Mouse (Mus musculus): Measurements from ENCODE around the gene Sgf29. TPM values are rescaled to one million over a fixed set of nuclear protein-coding genes. Genes with fewer than 3 reads are reported as not detected.
"Not testable (repeated sequence)": the region's sequence is repeated elsewhere in the genome, so short reads cannot be mapped to it uniquely, and the experiment has no call there.

The Sgf29 gene
- polyA plus RNA-seq, 1 experiment from 2014 or later, result 54.7 TPM

DNA sequence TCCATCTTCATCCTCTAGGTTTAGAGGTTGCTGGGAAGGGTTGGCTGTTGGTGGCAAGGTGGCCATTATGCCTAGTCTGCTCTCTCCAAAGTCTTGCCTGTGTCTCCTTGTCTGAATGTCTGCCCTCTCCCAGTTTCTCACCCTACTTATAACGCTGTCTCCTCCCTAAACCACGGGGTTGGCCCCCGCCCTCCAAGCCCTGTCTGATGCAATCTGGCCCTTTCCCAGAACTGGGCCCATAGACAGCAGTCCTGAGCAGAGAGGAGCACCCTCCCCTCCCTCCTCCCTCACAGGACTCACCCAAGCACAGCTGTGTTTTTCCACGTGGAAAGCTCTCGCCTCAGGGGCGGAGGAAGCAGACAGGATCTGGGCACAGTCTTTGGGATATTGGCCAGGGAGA lies 23.7 kb upstream of the Sgf29 start:
- H3K27ac ChIP-seq (replicated peaks), result no peak overlapping the region
- H3K36me3 ChIP-seq, result no peaks in the 10 kb centered on the region
- no peaks in the 10 kb centered on the region for H3K27me3 ChIP-seq
- ATAC-seq (replicated peaks), result no peak
- H3K4me3 ChIP-seq, result no peak overlapping the region
- no peak overlapping the region for H3K9ac ChIP-seq (replicated peaks)
- H3K9me3 ChIP-seq, result no peaks in the 10 kb centered on the region
- H3K4me2 ChIP-seq (replicated peaks), result no peak overlapping the region
- no peaks in the 10 kb centered on the region for H3K4me1 ChIP-seq
- 61% methylated on average over 6 of the region's 6 CpGs for WGBS

DNA sequence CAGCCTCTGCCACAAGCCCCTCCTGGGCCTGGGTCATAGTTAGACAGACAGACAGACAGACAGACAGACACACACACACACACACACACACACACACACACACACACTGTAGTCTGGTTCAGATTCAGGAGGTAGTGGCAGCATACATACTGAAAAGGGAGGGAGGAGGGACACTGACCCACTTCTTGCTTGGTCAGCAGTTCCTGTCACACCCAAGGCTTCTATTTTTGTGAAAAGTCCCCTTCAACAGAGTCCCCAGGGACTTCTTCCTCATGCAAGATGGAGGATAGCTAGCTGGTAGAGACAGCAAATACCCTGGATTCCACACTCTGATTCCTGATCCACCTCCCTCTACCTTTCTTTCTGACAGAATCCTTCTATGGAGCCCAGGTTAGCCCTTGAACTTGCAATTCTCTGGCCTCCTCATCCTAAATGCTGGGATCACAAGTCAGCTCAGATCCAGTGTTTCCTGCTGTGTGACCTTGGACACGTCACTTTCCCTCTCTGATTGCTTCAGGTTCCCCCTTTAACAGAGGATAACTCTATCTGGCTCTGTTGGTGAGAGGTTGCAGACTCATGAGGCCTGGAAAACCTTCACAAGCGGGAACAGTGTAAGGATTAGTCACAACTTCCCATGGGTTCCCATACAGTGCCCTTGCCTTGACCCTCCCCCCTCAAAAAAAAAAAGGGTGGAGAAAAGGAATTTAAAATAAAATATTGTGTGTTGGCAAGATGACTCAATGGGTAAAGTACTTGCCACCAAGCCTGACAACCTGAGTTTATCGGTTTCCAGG lies 23.1 kb upstream of the Sgf29 start:
- 85% methylated on average over 3 of the region's 3 CpGs for WGBS
- H3K4me2 ChIP-seq (replicated peaks), result no peak overlapping the region
- H3K36me3 ChIP-seq, result no peaks in the 10 kb centered on the region
- no peaks in the 10 kb centered on the region for H3K4me1 ChIP-seq
- no peaks in the 10 kb centered on the region for H3K27me3 ChIP-seq
- H3K4me3 ChIP-seq, result no peak overlapping the region
- H3K9ac ChIP-seq (replicated peaks), result no peak overlapping the region
- H3K27ac ChIP-seq (replicated peaks), result no peak overlapping the region
- ATAC-seq (replicated peaks), result no peak
- H3K9me3 ChIP-seq, result no peaks in the 10 kb centered on the region

DNA sequence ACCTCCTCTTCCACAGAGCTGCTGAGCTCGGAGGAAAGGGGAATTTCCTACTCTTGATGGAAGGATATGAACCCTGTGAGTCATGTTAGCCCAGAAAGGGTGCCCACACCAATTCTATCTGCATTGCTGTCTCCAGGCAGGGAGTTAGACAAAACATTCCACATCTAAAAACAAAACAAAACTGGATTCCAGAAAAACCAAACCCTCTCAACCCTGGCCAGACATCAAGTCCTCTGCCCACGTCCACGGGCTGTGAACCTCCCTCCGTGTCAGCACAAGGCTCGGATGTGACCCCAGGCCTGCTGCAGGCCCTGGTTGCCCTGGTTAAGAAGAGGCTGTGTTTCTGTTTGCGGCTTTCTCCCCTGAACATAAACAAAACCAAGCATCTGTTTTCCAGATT lies 21.0 kb upstream of the Sgf29 start:
- H3K36me3 ChIP-seq, result no peaks in the 10 kb centered on the region
- no peak overlapping the region for H3K9ac ChIP-seq (replicated peaks)
- H3K27me3 ChIP-seq, result no peaks in the 10 kb centered on the region
- H3K9me3 ChIP-seq, result no peaks in the 10 kb centered on the region
- H3K4me1 ChIP-seq, result no peaks in the 10 kb centered on the region
- H3K4me2 ChIP-seq (replicated peaks), result no peak overlapping the region
- H3K4me3 ChIP-seq, result no peak overlapping the region
- H3K27ac ChIP-seq (replicated peaks), result no peak overlapping the region
- no peak for ATAC-seq (replicated peaks)
- whole genome bisulfite sequencing, result 79% methylated on average over 6 of the region's 6 CpGs

DNA sequence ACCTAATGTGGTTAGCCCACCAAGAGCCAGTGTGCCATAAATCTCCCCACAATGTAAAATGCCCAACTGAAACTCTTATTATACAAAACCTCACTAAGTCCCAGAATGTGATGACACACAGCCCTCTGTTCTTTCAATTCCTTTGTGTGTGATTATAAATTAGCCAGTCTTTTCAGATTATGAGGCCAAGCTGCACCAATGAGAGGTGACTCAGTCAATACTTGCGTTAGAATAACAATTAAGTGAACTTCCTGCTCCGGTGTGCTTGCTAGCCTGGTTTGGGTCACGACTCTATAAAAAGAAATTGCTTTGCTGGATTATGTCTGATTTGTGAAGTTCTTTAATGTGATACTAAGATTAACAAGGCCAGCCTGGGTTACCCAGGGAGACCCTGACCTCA lies 19.2 kb upstream of the Sgf29 start:
- Histone ChIP-seq H3K27ac (replicated peaks) (no peak overlapping the region), H3K4me3 (no peak overlapping the region), H3K4me1 (no peaks in the 10 kb centered on the region), H3K9ac (replicated peaks) (no peak overlapping the region), H3K4me2 (replicated peaks) (no peak overlapping the region), H3K36me3 (no peaks in the 10 kb centered on the region), H3K27me3 (no peaks in the 10 kb centered on the region), H3K9me3 (no peaks in the 10 kb centered on the region)
- 10% methylated on average over 3 of the region's 3 CpGs for WGBS
- no peak for ATAC-seq (replicated peaks)

DNA sequence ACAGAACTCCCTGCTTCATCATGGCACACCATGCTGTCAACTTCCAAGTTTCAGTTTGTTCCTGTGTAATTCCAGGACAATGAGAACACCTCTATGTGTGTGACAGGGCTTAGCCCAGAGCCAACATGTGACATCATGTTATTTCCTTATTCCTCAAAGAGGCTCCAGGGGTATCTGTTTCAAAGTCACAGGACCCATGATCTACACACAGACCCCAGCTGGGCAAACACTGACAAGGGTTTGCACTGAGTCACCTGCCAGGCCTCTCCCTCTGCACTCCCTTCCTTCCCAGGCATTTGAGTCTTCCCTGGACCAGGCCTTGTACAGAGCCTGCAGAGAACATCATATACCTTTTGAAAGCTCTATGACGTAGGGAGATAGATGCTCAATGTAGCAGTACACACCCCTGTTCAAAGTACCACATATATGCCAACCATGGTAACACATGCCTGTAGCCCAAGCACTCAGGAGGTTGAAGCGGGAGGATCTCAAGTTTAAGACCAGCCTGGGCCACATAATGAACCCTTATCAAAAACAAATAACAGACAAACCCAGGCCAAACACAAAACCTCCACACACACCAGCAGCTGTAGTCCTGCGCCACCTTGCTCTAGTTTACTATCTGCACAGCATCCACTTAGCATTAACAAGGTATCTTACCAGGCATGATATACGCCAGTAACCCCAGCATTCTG lies 18.1 kb upstream of the Sgf29 start, which contains the start of gene Nupr1:
Gene Nupr1, minus strand, starts transcription at position 38 of the 695 bp plus-strand sequence.
- no peak within 1 kb of the TSS for H3K27ac ChIP-seq (replicated peaks)
- H3K4me1 ChIP-seq, result no peaks in the 10 kb centered on the region
- ATAC-seq (replicated peaks), result no peak
- no peak within 1 kb of the TSS for H3K4me3 ChIP-seq
- H3K36me3 ChIP-seq, result no peaks in the 10 kb centered on the region
- 92% methylated on average over 4 of the region's 4 CpGs for WGBS
- H3K4me2 ChIP-seq (replicated peaks), result no peak within 1 kb of the TSS
- no peaks in the 10 kb centered on the region for H3K9me3 ChIP-seq
- no peak within 1 kb of the TSS for H3K9ac ChIP-seq (replicated peaks)
- no peaks in the 10 kb centered on the region for H3K27me3 ChIP-seq

DNA sequence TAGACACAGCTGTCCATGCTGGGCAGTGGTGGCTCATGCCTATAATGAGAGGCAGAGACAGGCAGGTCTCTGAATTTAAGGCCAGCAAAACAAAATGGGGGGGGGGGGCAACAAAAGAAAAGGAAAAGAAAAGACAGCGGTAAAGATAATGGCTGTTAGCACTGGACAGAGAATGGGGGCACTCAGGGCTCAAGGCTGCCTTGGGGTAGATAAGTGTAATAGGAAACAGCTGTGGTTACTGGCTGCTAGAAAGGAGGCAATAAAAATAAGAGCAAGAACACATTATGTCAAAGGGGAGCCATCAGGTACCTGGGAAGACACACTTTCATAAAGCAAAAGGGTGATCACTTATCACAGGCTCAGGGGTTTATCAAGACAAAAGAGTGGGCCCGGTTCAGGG lies 16.6 kb upstream of the Sgf29 start:
- no peaks in the 10 kb centered on the region for H3K36me3 ChIP-seq
- H3K27me3 ChIP-seq, result no peaks in the 10 kb centered on the region
- no peaks in the 10 kb centered on the region for H3K4me1 ChIP-seq
- no peak overlapping the region for H3K9ac ChIP-seq (replicated peaks)
- H3K9me3 ChIP-seq, result no peaks in the 10 kb centered on the region
- WGBS, result 78% methylated on average over 2 of the region's 2 CpGs
- no peak overlapping the region for H3K27ac ChIP-seq (replicated peaks)
- H3K4me2 ChIP-seq (replicated peaks), result no peak overlapping the region
- ATAC-seq (replicated peaks), result no peak
- H3K4me3 ChIP-seq, result no peak overlapping the region

DNA sequence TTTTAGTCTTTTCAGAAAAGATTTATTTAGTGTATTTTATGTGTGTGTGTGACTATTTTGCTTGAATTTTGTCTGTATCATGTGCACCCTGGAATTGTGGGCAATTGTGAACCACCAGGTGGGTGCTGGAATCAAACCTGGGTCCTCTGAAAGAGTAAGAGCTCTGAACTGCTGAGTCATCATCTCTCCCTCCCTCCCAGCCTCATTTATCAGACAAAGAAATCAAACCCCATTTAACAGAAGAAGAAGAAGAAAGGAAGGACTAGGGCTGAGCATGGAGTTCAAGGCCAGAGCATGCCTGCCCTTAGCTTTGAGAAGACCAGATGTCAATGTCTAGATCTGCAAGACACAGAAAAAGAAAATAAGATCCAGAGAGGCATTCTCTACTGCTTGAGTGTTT lies 13.7 kb upstream of the Sgf29 start:
- no peak for ATAC-seq (replicated peaks)
- Histone ChIP-seq H3K4me1 (no peaks in the 10 kb centered on the region), H3K27me3 (no peaks in the 10 kb centered on the region; the same call in 1 of the 2 replicates), H3K9me3 (no peaks in the 10 kb centered on the region), H3K36me3 (no peaks in the 10 kb centered on the region), H3K9ac (replicated peaks) (no peak overlapping the region), H3K4me3 (no peak overlapping the region), H3K4me2 (replicated peaks) (no peak overlapping the region), H3K27ac (replicated peaks) (no peak overlapping the region)

DNA sequence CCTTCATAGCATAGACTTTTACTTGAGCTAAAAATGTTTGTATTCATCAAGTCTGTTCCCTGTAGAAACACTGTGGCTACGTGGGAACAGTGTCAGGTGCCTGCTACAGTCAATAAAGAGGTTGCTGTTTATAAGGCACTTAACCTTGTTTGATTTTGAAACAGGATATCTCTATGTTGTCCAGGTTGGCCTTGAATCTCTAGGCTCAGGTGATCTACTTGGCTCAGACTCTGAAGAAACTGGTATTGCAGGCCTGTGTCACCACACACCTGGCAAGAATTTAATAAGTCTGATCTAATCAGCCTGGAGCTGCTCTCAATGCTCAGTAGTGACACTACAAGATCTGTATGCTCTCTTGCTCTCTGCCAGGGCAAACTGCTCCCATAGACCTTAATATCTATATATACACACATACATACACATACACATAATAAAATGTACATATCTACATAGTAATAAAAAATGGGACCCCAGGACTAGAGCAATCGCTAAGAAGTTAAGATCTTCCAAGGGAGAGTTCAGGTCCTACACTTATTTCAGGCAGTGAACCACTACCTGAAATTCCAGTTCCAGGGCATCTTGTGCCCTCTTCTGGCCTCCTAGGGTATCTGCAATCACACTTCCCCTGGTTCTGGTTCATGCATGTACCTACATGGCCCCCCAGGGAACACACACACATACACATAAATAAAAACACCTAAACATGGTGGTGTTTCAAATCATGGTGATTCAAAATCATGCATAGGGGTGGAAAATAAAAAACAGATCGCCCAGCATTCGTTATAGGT lies 12.2 kb upstream of the Sgf29 start:
- Histone ChIP-seq H3K9me3 (no peaks in the 10 kb centered on the region), H3K4me3 (no peak overlapping the region), H3K4me1 (no peaks in the 10 kb centered on the region), H3K9ac (replicated peaks) (no peak overlapping the region), H3K27me3 (no peaks in the 10 kb centered on the region; the same call in 1 of the 2 replicates), H3K4me2 (replicated peaks) (no peak overlapping the region), H3K27ac (replicated peaks) (no peak overlapping the region), H3K36me3 (no peaks in the 10 kb centered on the region)
- WGBS, result 19% methylated on average over 4 of the region's 4 CpGs
- ATAC-seq (replicated peaks), result no peak

DNA sequence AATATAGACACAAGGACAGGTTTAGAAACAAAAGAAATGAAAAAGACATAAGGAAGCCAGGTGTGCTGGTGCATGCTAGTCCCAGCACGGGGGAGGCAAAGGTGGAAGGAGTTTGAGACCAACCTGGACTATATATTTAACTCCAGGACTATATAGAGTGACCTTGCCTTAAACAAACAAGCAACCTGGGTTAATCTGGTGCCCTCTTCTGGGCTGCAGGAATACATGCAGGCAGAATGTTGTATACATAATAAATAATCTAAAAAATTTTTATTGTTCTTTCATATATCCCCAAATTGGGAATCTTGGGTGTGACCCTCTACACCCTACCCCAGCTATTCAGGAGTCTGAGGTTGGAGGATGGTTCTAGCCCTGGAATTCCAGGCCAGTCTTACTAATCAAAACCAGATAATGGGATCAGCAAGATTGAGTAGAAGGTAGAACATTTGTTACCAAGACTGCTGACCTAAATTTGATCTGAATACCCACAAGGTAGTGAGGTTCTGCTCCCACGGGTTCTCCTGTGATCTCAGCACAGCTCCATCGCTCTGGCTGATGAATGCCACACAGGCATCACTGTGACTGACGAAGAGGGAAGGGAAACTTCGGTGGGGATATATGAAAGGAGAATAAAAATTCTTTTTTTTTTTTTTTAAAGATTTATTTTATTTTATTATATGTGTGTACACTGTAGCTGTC lies 6.4 kb upstream of the Sgf29 start:
- Histone ChIP-seq H3K4me1 (no peaks in the 10 kb centered on the region), H3K27ac (replicated peaks) (no peak overlapping the region), H3K27me3 (no peaks in the 10 kb centered on the region; the same call in 1 of the 2 replicates), H3K9me3 (no peaks in the 10 kb centered on the region), H3K36me3 (no peaks in the 10 kb centered on the region), H3K4me2 (replicated peaks) (no peak overlapping the region), H3K9ac (replicated peaks) (no peak overlapping the region), H3K4me3 (no peak overlapping the region)
- 76% methylated on average over 5 of the region's 5 CpGs for WGBS
- no peak for ATAC-seq (replicated peaks)

DNA sequence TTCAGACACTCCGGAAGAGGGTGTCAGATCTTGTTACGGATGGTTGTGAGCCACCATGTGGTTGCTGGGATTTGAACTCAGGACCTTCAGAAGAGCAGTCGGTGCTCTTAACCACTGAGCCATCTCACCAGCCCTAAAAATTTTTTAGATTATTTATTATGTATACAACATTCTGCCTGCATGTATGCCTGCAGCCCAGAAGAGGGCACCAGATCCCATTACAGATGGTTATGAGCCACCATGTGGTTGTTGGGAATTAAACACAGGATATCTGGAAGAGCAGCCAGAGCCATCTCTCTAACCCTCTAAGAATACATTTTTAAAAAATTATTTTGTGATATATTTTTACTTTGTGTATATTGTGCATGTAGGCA lies 5.9 kb upstream of the Sgf29 start:
- H3K4me2 ChIP-seq (replicated peaks); ATAC-seq (replicated peaks): not testable (repeated sequence)
- WGBS, result 68% methylated on average over 3 of the region's 3 CpGs

DNA sequence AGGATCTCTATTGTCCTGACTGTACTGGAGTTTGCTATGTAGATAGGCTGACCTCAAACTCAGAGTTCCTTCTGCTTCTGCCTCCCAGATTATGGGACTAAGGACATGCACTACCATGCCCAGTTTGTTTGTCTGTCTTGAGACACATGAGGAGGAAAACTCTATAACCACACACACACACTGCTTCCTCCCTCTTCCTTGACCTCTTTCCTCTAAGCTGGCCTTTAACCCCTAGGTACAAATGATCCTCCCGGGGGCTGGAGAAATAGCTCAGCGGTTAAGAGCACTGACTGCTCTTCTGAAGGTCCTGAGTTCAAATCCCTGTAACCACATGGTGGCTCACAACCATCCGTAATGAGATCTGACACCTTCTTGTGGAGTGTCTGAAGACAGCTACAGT lies 4.8 kb upstream of the Sgf29 start:
- WGBS, result 79% methylated on average over 3 of the region's 3 CpGs
- Histone ChIP-seq H3K27ac (replicated peaks) (no peak overlapping the region), H3K9me3 (no peaks in the 10 kb centered on the region), H3K36me3 (no peaks in the 10 kb centered on the region), H3K27me3 (no peaks in the 10 kb centered on the region), H3K4me3 (no peak overlapping the region), H3K9ac (replicated peaks) (no peak overlapping the region), H3K4me1 (peaks cover 7% of the 10 kb centered on the region; the same call in 1 of the 2 replicates), H3K4me2 (replicated peaks) (no peak overlapping the region)
- no peak for ATAC-seq (replicated peaks)

More for the DNA sequence above, 5.9 kb upstream of the Sgf29 start:
- not testable (repeated sequence) for H3K9ac ChIP-seq (replicated peaks); H3K4me1 ChIP-seq; H3K27me3 ChIP-seq; H3K36me3 ChIP-seq; H3K4me3 ChIP-seq; H3K9me3 ChIP-seq; H3K27ac ChIP-seq (replicated peaks)

DNA sequence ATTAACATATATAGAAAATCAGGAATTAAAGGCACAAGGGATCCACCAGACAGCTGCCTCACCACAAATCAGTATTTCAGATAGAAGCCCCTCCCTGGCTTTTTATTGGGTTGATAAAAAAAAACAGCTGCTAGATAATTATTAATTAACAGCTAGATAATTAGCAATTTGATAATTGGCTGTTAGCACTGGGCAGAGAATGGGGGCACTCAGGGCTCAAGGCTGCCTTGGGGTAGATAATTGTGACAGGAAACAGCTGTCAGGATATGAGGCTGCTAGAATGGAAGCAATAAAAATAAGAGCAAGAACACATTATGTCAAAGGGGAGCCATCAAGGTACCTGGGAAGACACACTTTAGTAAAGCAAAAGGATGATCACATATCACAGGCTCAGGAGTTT lies 4.2 kb upstream of the Sgf29 start:
- Histone ChIP-seq H3K4me1 (peaks cover 9% of the 10 kb centered on the region), H3K4me3 (no peak overlapping the region), H3K27me3 (no peaks in the 10 kb centered on the region), H3K27ac (replicated peaks) (no peak overlapping the region), H3K9me3 (no peaks in the 10 kb centered on the region), H3K4me2 (replicated peaks) (no peak overlapping the region), H3K36me3 (no peaks in the 10 kb centered on the region), H3K9ac (replicated peaks) (no peak overlapping the region)
- ATAC-seq (replicated peaks), result no peak
